Mouse (Mus musculus) intestine, embryonic 16.5 days (tissue): Measurements from ENCODE around the gene Cnn1. TPM values are rescaled to one million over a fixed set of nuclear protein-coding genes. Genes with fewer than 3 reads are reported as not detected.

Experiments
- ATAC-seq: fragments of 200-750 bp; cut with Nextera tagmentation; 2 replicates; pipeline ENCODE4 v1.8.0; 2017; ENCODE audit warnings: moderate TSS enrichment, moderate library complexity
- H3K27ac ChIP-seq: fragments of 300-500 bp; sonication (generic); 2 replicates; pipeline ENCODE4 v1.5.1; 2014; ENCODE audit warnings: mild to moderate bottlenecking, low read length
- H3K27me3 ChIP-seq: fragments of 300-500 bp; sonication (generic); replicated peaks from 2 replicates; pipeline ENCODE4 v1.6.1; 2014; ENCODE audit warnings: low read length, control low read depth, mixed read lengths; ENCODE audit not compliant: control insufficient read depth, insufficient read depth
- H3K36me3 ChIP-seq: fragments of 300-500 bp; sonication (generic); 2 replicates; pipeline ENCODE4 v1.6.1; 2014; ENCODE audit warnings: low read length, control low read depth; ENCODE audit not compliant: control insufficient read depth, insufficient read depth
- H3K4me1 ChIP-seq: fragments of 300-500 bp; sonication (generic); 2 replicates; pipeline ENCODE4 v1.6.1; 2014; ENCODE audit warnings: low read length, control low read depth, mixed read lengths; ENCODE audit not compliant: control insufficient read depth, insufficient read depth
- H3K4me2 ChIP-seq: fragments of 300-500 bp; sonication (generic); 2 replicates; pipeline ENCODE4 v1.6.1; 2014; ENCODE audit warnings: low read depth, low read length, control low read depth
- H3K4me3 ChIP-seq: fragments of 300-500 bp; sonication (generic); 2 replicates; pipeline ENCODE4 v1.5.1; 2014; ENCODE audit warnings: mild to moderate bottlenecking, low read length
- H3K9ac ChIP-seq: fragments of 300-500 bp; sonication (generic); 2 replicates; pipeline ENCODE4 v1.6.1; 2014; ENCODE audit warnings: low read depth, low read length
- H3K9me3 ChIP-seq: fragments of 300-500 bp; sonication (generic); 2 replicates; pipeline ENCODE4 v1.6.1; 2016; ENCODE audit warnings: low read length, control low read depth; ENCODE audit not compliant: control insufficient read depth
- WGBS: fragments of 180-500 bp; shearing (Covaris S2); extraction: QIAGEN DNeasy Blood & Tissue Kit; methylation state at CpG from one replicate; pipeline ENCODE4 v1.1.7; 2014; 5-methylcytosine and 5-hydroxymethylcytosine counted together
- polyA plus RNA-seq: library from polyadenylated mRNA; unstranded; fragments of >200 nt; fragmentation: Nextera tagmentation; extraction: Ambion mirVana; gene quantifications from 2 replicates; pipeline ENCODE4 v1.2.1, GENCODE M21; 2015

Cnn1 gene
- polyA plus RNA-seq, 1 experiment from 2014 or later, result 348 TPM

- no peaks in the 10 kb centered on the region for H3K9me3 ChIP-seq
- no peak for ATAC-seq
- no peak overlapping the region for H3K27ac ChIP-seq
- 24% methylated on average over 29 of the region's 29 CpGs for WGBS
- no peak overlapping the region for H3K4me3 ChIP-seq
- H3K9ac ChIP-seq, result no peak overlapping the region
- peaks cover 36% of the 10 kb centered on the region for H3K27me3 ChIP-seq
- peaks cover 19% of the 10 kb centered on the region for H3K36me3 ChIP-seq
- H3K4me2 ChIP-seq, result no peak overlapping the region
- H3K4me1 ChIP-seq, result peaks cover 20% of the 10 kb centered on the region
These were observed 43.3 kb upstream of the Cnn1 start for GRCm38 (mm10) chr9:22055713-22056112.

- H3K9me3 ChIP-seq, result no peaks in the 10 kb centered on the region
- H3K4me1 ChIP-seq, result peaks cover 13% of the 10 kb centered on the region
- H3K27me3 ChIP-seq, result peaks cover 29% of the 10 kb centered on the region
- 73% methylated on average over 9 of the region's 9 CpGs for WGBS
- H3K36me3 ChIP-seq, result peaks cover 20% of the 10 kb centered on the region
- no peak overlapping the region for H3K4me3 ChIP-seq
- no peak overlapping the region for H3K9ac ChIP-seq
- ATAC-seq, result no peak
- no peak overlapping the region for H3K27ac ChIP-seq
- H3K4me2 ChIP-seq, result no peak overlapping the region
These were observed 42.6 kb upstream of the Cnn1 start for GRCm38 (mm10) chr9:22056303-22056910.

GRCm38 (mm10) chr9:22057031-22057517 is 41.9 kb upstream of the Cnn1 start:
- 91% methylated on average over 9 of the region's 9 CpGs for WGBS
- no peak overlapping the region for H3K4me3 ChIP-seq
- peaks cover 8% of the 10 kb centered on the region; the same call in 1 of the 2 replicates for H3K4me1 ChIP-seq
- ATAC-seq, result no peak
- H3K4me2 ChIP-seq, result no peak overlapping the region
- H3K9ac ChIP-seq, result no peak overlapping the region
- peaks cover 23% of the 10 kb centered on the region for H3K27me3 ChIP-seq
- no peaks in the 10 kb centered on the region for H3K9me3 ChIP-seq
- H3K27ac ChIP-seq, result no peak overlapping the region
- peaks cover 24% of the 10 kb centered on the region for H3K36me3 ChIP-seq

GRCm38 (mm10) chr9:22058011-22058424 is 41.0 kb upstream of the Cnn1 start:
- Histone ChIP-seq H3K27me3 (peaks cover 16% of the 10 kb centered on the region), H3K4me2 (no peak overlapping the region), H3K9me3 (no peaks in the 10 kb centered on the region), H3K9ac (no peak overlapping the region), H3K36me3 (peaks cover 26% of the 10 kb centered on the region), H3K4me3 (no peak overlapping the region), H3K4me1 (peaks cover 8% of the 10 kb centered on the region; the same call in 1 of the 2 replicates), H3K27ac (no peak overlapping the region)
- no peak for ATAC-seq
- WGBS, result 87% methylated on average over 9 of the region's 9 CpGs

GRCm38 (mm10) chr9:22061339-22061738 is 37.7 kb upstream of the Cnn1 start:
- H3K4me3 ChIP-seq, result no peak overlapping the region
- peaks cover 44% of the 10 kb centered on the region for H3K36me3 ChIP-seq
- no peak overlapping the region for H3K9ac ChIP-seq
- H3K9me3 ChIP-seq, result no peaks in the 10 kb centered on the region
- H3K27ac ChIP-seq, result no peak overlapping the region
- no peak overlapping the region for H3K4me2 ChIP-seq
- H3K4me1 ChIP-seq, result no peaks in the 10 kb centered on the region
- H3K27me3 ChIP-seq, result no peaks in the 10 kb centered on the region
- WGBS, result 79% methylated on average over 2 of the region's 2 CpGs
- ATAC-seq, result no peak

- no peaks in the 10 kb centered on the region for H3K4me1 ChIP-seq
- no peak overlapping the region for H3K9ac ChIP-seq
- H3K27me3 ChIP-seq, result no peaks in the 10 kb centered on the region
- peaks cover 30% of the 10 kb centered on the region for H3K36me3 ChIP-seq
- WGBS, result 82% methylated on average over 3 of the region's 3 CpGs
- no peak overlapping the region for H3K4me2 ChIP-seq
- H3K4me3 ChIP-seq, result no peak overlapping the region
- no peak for ATAC-seq
- H3K9me3 ChIP-seq, result no peaks in the 10 kb centered on the region
- no peak overlapping the region for H3K27ac ChIP-seq
These were observed 34.7 kb upstream of the Cnn1 start for GRCm38 (mm10) chr9:22064341-22064740.

GRCm38 (mm10) chr9:22065642-22066041 is 33.4 kb upstream of the Cnn1 start:
- WGBS, result 91% methylated on average over 11 of the region's 11 CpGs
- H3K36me3 ChIP-seq, result peaks cover 25% of the 10 kb centered on the region
- H3K9me3 ChIP-seq, result no peaks in the 10 kb centered on the region
- H3K27ac ChIP-seq, result no peak overlapping the region
- H3K4me1 ChIP-seq, result peaks cover 7% of the 10 kb centered on the region
- H3K9ac ChIP-seq, result no peak overlapping the region
- no peak for ATAC-seq
- no peak overlapping the region for H3K4me3 ChIP-seq
- H3K27me3 ChIP-seq, result no peaks in the 10 kb centered on the region
- H3K4me2 ChIP-seq, result no peak overlapping the region

GRCm38 (mm10) chr9:22066433-22066832 is 32.6 kb upstream of the Cnn1 start:
- no peak for ATAC-seq
- Histone ChIP-seq H3K9ac (no peak overlapping the region), H3K4me3 (no peak overlapping the region), H3K27ac (no peak overlapping the region), H3K27me3 (no peaks in the 10 kb centered on the region), H3K4me2 (no peak overlapping the region), H3K9me3 (no peaks in the 10 kb centered on the region), H3K36me3 (peaks cover 24% of the 10 kb centered on the region), H3K4me1 (peaks cover 7% of the 10 kb centered on the region)
- WGBS, result 77% methylated on average over 3 of the region's 3 CpGs

- H3K4me2 ChIP-seq, result no peak overlapping the region
- WGBS, result 86% methylated on average over 5 of the region's 5 CpGs
- no peak overlapping the region for H3K9ac ChIP-seq
- H3K36me3 ChIP-seq, result peaks cover 20% of the 10 kb centered on the region
- ATAC-seq, result no peak
- no peak overlapping the region for H3K27ac ChIP-seq
- no peaks in the 10 kb centered on the region for H3K9me3 ChIP-seq
- no peaks in the 10 kb centered on the region for H3K27me3 ChIP-seq
- no peak overlapping the region for H3K4me3 ChIP-seq
- H3K4me1 ChIP-seq, result peaks cover 7% of the 10 kb centered on the region
These were observed 31.8 kb upstream of the Cnn1 start for GRCm38 (mm10) chr9:22067195-22067594.
